Mouse (Mus musculus) MEL (cell line): ENCODE data around the gene Gngt2. TPM values are rescaled to one million over a fixed set of nuclear protein-coding genes. Genes with fewer than 3 reads are reported as not detected.

Experiments
- DNase-seq: peaks from one replicate; pipeline ENCODE4 v3.0.0; 2011; ENCODE audit warnings: low read depth, low spot score
- H3K27ac ChIP-seq: 2 replicates; pipeline ENCODE4 v1.5.1; 2012; ENCODE audit warnings: low read depth, mild to moderate bottlenecking, control low read depth, low read length, moderate library complexity; ENCODE audit not compliant: control insufficient read depth
- H3K27me3 ChIP-seq, 2 experiments: fragments of 150-350 bp in 1 of 2; sonication (generic) in 1 of 2; 2 replicates each; pipeline ENCODE4 v1.6.1; 2012; ENCODE audit warnings: low read length in 2 of 2, mild to moderate bottlenecking in 2 of 2, improper control_type of control experiment in 1 of 2, moderate library complexity in 1 of 2; ENCODE audit not compliant: insufficient read depth in 2 of 2, control insufficient read depth in 1 of 2
- H3K36me3 ChIP-seq, 2 experiments: 2 replicates each; pipeline ENCODE4 v1.6.1; 2012 to 2014; ENCODE audit warnings: low read length in 2 of 2, improper control_type of control experiment in 1 of 2, inconsistent platforms in 1 of 2, mild to moderate bottlenecking in 1 of 2; ENCODE audit not compliant: insufficient read depth in 2 of 2, control insufficient read depth in 1 of 2
- H3K4me1 ChIP-seq, 2 experiments: fragments of 150-350 bp in 1 of 2; sonication (generic) in 1 of 2; 2 replicates each; pipeline ENCODE4 v1.6.1; 2012; ENCODE audit warnings: low read length in 2 of 2, improper control_type of control experiment in 1 of 2, mild to moderate bottlenecking in 1 of 2; ENCODE audit not compliant: insufficient read depth in 2 of 2, control insufficient read depth in 1 of 2
- H3K4me3 ChIP-seq, 2 experiments: fragments of 150-350 bp in 1 of 2; sonication (generic) in 1 of 2; 2 replicates each; pipeline ENCODE4 v1.5.1; 2012; ENCODE audit warnings: low read depth in 2 of 2, low read length in 2 of 2, mild to moderate bottlenecking in 2 of 2, moderate library complexity in 2 of 2, control low read depth in 1 of 2, improper control_type of control experiment in 1 of 2; ENCODE audit not compliant: control insufficient read depth in 1 of 2, insufficient read depth in 1 of 2
- H3K79me2 ChIP-seq: 2 replicates; pipeline ENCODE4 v1.6.1; 2012; ENCODE audit warnings: mild to moderate bottlenecking, low read length, moderate library complexity; ENCODE audit not compliant: control insufficient read depth, poor library complexity, insufficient read depth
- H3K9ac ChIP-seq: 2 replicates; pipeline ENCODE4 v1.6.1; 2012; ENCODE audit warnings: low read depth, mild to moderate bottlenecking, control low read depth, low read length, moderate library complexity; ENCODE audit not compliant: control insufficient read depth, poor library complexity, severe bottlenecking
- H3K9me3 ChIP-seq: fragments of 150-350 bp; sonication (generic); replicated peaks from 2 replicates; pipeline ENCODE4 v1.6.1; 2012; ENCODE audit warnings: mild to moderate bottlenecking, low read length, improper control_type of control experiment, moderate library complexity; ENCODE audit not compliant: insufficient read depth
- CHD1 ChIP-seq: IDR thresholded peaks from 2 replicates; pipeline ENCODE4 v1.6.1; 2012; ENCODE audit warnings: low read depth, mild to moderate bottlenecking, inconsistent platforms, low read length, improper control_type of control experiment
- ELF1 ChIP-seq: IDR thresholded peaks from 2 replicates; pipeline ENCODE4 v1.6.1; 2014; ENCODE audit warnings: low read depth, mild to moderate bottlenecking, inconsistent platforms, low read length, improper control_type of control experiment, moderate library complexity
- EP300 ChIP-seq, 2 experiments: IDR thresholded peaks; 2 replicates each; pipeline ENCODE4 v1.6.1; 2011; ENCODE audit warnings: improper control_type of control experiment in 2 of 2, low read length in 2 of 2, low read depth in 1 of 2, mild to moderate bottlenecking in 1 of 2
- HCFC1 ChIP-seq: IDR thresholded peaks from 2 replicates; pipeline ENCODE4 v1.6.1; 2012; ENCODE audit warnings: low read depth, mild to moderate bottlenecking, inconsistent platforms, low read length, improper control_type of control experiment, moderate library complexity
- MAFK ChIP-seq: IDR thresholded peaks from 2 replicates; pipeline ENCODE4 v1.6.1; 2011; ENCODE audit warnings: low read depth, mild to moderate bottlenecking, low read length, improper control_type of control experiment, borderline replicate concordance
- MAX ChIP-seq: IDR thresholded peaks from 2 replicates; pipeline ENCODE4 v1.6.1; 2011; ENCODE audit warnings: low read length, improper control_type of control experiment
- MEF2A ChIP-seq: IDR thresholded peaks from 2 replicates; pipeline ENCODE4 v1.6.1; 2014; ENCODE audit warnings: low read depth, mild to moderate bottlenecking, inconsistent platforms, low read length, improper control_type of control experiment; ENCODE audit not compliant: poor library complexity, insufficient replicate concordance, severe bottlenecking; ENCODE audit errors: extremely low read depth
- MYB ChIP-seq: IDR thresholded peaks from 2 replicates; pipeline ENCODE4 v1.6.1; 2011; ENCODE audit warnings: mild to moderate bottlenecking, low read depth, low read length, improper control_type of control experiment
- NRF1 ChIP-seq: IDR thresholded peaks from 2 replicates; pipeline ENCODE4 v1.6.1; 2014; ENCODE audit warnings: low read depth, mild to moderate bottlenecking, inconsistent platforms, low read length, improper control_type of control experiment, moderate library complexity; ENCODE audit not compliant: poor library complexity, insufficient read depth, severe bottlenecking
- POLR2AphosphoS2 ChIP-seq: IDR thresholded peaks from 2 replicates; pipeline ENCODE4 v1.6.1; 2011; ENCODE audit warnings: low read length, improper control_type of control experiment
- RAD21 ChIP-seq: IDR thresholded peaks from 2 replicates; pipeline ENCODE4 v1.6.1; 2011; ENCODE audit warnings: mild to moderate bottlenecking, low read depth, low read length, improper control_type of control experiment
- RCOR1 ChIP-seq: IDR thresholded peaks from 2 replicates; pipeline ENCODE4 v1.6.1; 2012; ENCODE audit warnings: low read depth, mild to moderate bottlenecking, inconsistent platforms, low read length, improper control_type of control experiment
- SMC3 ChIP-seq: IDR thresholded peaks from 2 replicates; pipeline ENCODE4 v1.6.1; 2011; ENCODE audit warnings: low read depth, low read length, improper control_type of control experiment
- TAL1 ChIP-seq: IDR thresholded peaks from 2 replicates; pipeline ENCODE4 v1.6.1; 2012; ENCODE audit warnings: mild to moderate bottlenecking, inconsistent platforms, low read length, moderate library complexity, mixed read lengths
- TCF12 ChIP-seq: IDR thresholded peaks from 2 replicates; pipeline ENCODE4 v1.6.1; 2014; ENCODE audit warnings: low read depth, mild to moderate bottlenecking, inconsistent platforms, low read length, improper control_type of control experiment, moderate library complexity
- UBTF ChIP-seq: IDR thresholded peaks from 2 replicates; pipeline ENCODE4 v1.6.1; 2012; ENCODE audit warnings: low read depth, mild to moderate bottlenecking, inconsistent platforms, low read length, improper control_type of control experiment, moderate library complexity, borderline replicate concordance; ENCODE audit not compliant: insufficient read depth
- USF2 ChIP-seq, 2 experiments: IDR thresholded peaks; 2 replicates each; pipeline ENCODE4 v1.6.1; 2011 to 2012; ENCODE audit warnings: improper control_type of control experiment in 2 of 2, low read length in 2 of 2, borderline replicate concordance in 1 of 2, inconsistent platforms in 1 of 2, low read depth in 1 of 2, mild to moderate bottlenecking in 1 of 2; ENCODE audit not compliant: insufficient read depth in 1 of 2
- ZC3H11A ChIP-seq: IDR thresholded peaks from 2 replicates; pipeline ENCODE4 v1.6.1; 2012; ENCODE audit warnings: low read depth, mild to moderate bottlenecking, inconsistent platforms, low read length, improper control_type of control experiment
- ZKSCAN1 ChIP-seq: IDR thresholded peaks from 2 replicates; pipeline ENCODE4 v1.6.1; 2012; ENCODE audit warnings: low read depth, mild to moderate bottlenecking, inconsistent platforms, low read length, improper control_type of control experiment, moderate library complexity
- ZMIZ1 ChIP-seq: IDR thresholded peaks from 2 replicates; pipeline ENCODE4 v1.6.1; 2012; ENCODE audit warnings: low read depth, mild to moderate bottlenecking, inconsistent platforms, low read length, improper control_type of control experiment, moderate library complexity
- ZNF384 ChIP-seq: IDR thresholded peaks from 2 replicates; pipeline ENCODE4 v1.6.1; 2012; ENCODE audit warnings: low read depth, mild to moderate bottlenecking, inconsistent platforms, low read length, improper control_type of control experiment
- polyA plus RNA-seq, 2 experiments: library from polyadenylated mRNA; stranded (reverse) in 1 of 2; unstranded in 1 of 2; fragments of >175 nt in 1 of 2; fragments of >200 nt in 1 of 2; gene quantifications; 2 replicates each; pipeline versions ENCODE4 v1.2.1 to v1.2.4; 2012; ENCODE audit warnings: low replicate concordance in 2 of 2, low read depth in 1 of 2; ENCODE audit not compliant: insufficient read length in 2 of 2, insufficient read depth in 1 of 2, missing spikeins in 1 of 2
- total RNA-seq: library from RNA; depleted of rRNA; stranded (reverse); fragments of 300-350 nt; gene quantifications from 2 replicates; pipeline ENCODE4 v1.2.3, GENCODE M21; 2012

Gngt2 gene
- total and polyA plus RNA-seq, 3 experiments, result 23.5 to 25.9 TPM; not detected in 1

GRCm38 (mm10) chr11:95824071-95824876 lies 12.7 kb upstream of the Gngt2 start, which contains the start of gene Phospho1 (continued):
- TF ChIP-seq TCF12 (peak; percentile 32; the same call in 1 of the 2 replicates), ELF1 (peak; percentile 38; the same call in 1 of the 2 replicates), NRF1 (peak; percentile 56), TAL1 (no peak), MAX (peak; percentile 95), MYB (no peak), UBTF (no peak), MEF2A (no peak), USF2 (IDR thresholded peaks at IDR 0.05; ENCODE audit: borderline replicate concordance in 1 of 2, insufficient read depth in 1 of 2, low read depth in 1 of 2, low read length in 2 of 2) (no peak), ZC3H11A (no peak), CHD1 (no peak; the same call in 1 of the 2 replicates), RAD21 (no peak), HCFC1 (peak; percentile 70), POLR2AphosphoS2 (peak; percentile 94; the same call in 1 of the 2 replicates), RCOR1 (no peak), SMC3 (peak; percentile 18; the same call in 1 of the 2 replicates), ZNF384 (no peak), ZMIZ1 (peak; percentile 96)
- TF ChIP-seq, all 39 proteins: peak for 18

- H3K79me2 ChIP-seq, result peaks cover 5% of the 10 kb centered on the region; the same call in 1 of the 2 replicates
- H3K36me3 ChIP-seq, result peaks cover 0 to 32% of the 10 kb centered on the region in 2 experiments; a peak in 2 of 4 replicates
- H3K27me3 ChIP-seq, result no peaks in the 10 kb centered on the region
- H3K27ac ChIP-seq, result no peak overlapping the region
- TF ChIP-seq EP300 (IDR thresholded peaks at IDR 0.05; ENCODE audit: low read depth in 1 of 2, low read length in 2 of 2) (no peak), MAFK (no peak), SMC3 (no peak), ZKSCAN1 (no peak), MYB (no peak), ZMIZ1 (no peak)
- peak overlapping the region; percentile 85 for H3K9ac ChIP-seq
- H3K9me3 ChIP-seq, result no peaks in the 10 kb centered on the region
- peaks cover 29 to 44% of the 10 kb centered on the region in 2 experiments for H3K4me1 ChIP-seq
- peak; percentile 66 for DNase-seq
- peak overlapping the region; percentile 69 to 93 for H3K4me3 ChIP-seq
Observed at GRCm38 (mm10) chr11:95824877-95825243, 12.2 kb upstream of the Gngt2 start.
